Mouse (Mus musculus) spleen, adult 2 months (tissue): Measurements from ENCODE around the gene Leap2. TPM values are rescaled to one million over a fixed set of nuclear protein-coding genes. Genes with fewer than 3 reads are reported as not detected.
A peak's percentile ranks its signal among the peaks of the same experiment; 100 is the strongest.

Source experiments
- DNase-seq, 2 experiments: peaks; one replicate each; pipeline versions ENCODE4 v3.0.0 to v3.0.0-alpha.2; 2012 to 2021; ENCODE audit warnings: low spot score in 2 of 2, low read depth in 1 of 2
- H3K27ac ChIP-seq: fragments of 200-500 bp; 2 replicates; pipeline ENCODE4 v1.5.1; 2012; ENCODE audit warnings: low read length, inconsistent platforms; ENCODE audit not compliant: insufficient read depth
- H3K27me3 ChIP-seq: fragments of 200-500 bp; 2 replicates; pipeline ENCODE4 v1.6.1; 2012; ENCODE audit warnings: mild to moderate bottlenecking, moderate library complexity, low read length, inconsistent platforms; ENCODE audit not compliant: control insufficient read depth, insufficient read depth
- H3K36me3 ChIP-seq: fragments of 200-500 bp; 2 replicates; pipeline ENCODE4 v1.6.1; 2012; ENCODE audit warnings: mild to moderate bottlenecking, low read length, inconsistent platforms; ENCODE audit not compliant: control insufficient read depth, insufficient read depth
- H3K4me1 ChIP-seq: fragments of 200-500 bp; 2 replicates; pipeline ENCODE4 v1.6.1; 2011; ENCODE audit warnings: inconsistent platforms; ENCODE audit not compliant: control insufficient read depth, insufficient read depth, insufficient read length
- H3K4me3 ChIP-seq: fragments of 200-500 bp; 2 replicates; pipeline ENCODE4 v1.5.1; 2011; ENCODE audit warnings: mild to moderate bottlenecking, inconsistent platforms; ENCODE audit not compliant: insufficient read depth, insufficient read length; ENCODE audit errors: extremely low read depth
- CTCF ChIP-seq: fragments of 200-500 bp; IDR thresholded peaks from 2 replicates; pipeline ENCODE4 v1.5.1; 2011; ENCODE audit warnings: mild to moderate bottlenecking, inconsistent platforms; ENCODE audit not compliant: insufficient read depth, insufficient read length, insufficient replicate concordance; ENCODE audit errors: extremely low read depth
- POLR2A ChIP-seq: fragments of 200-500 bp; IDR thresholded peaks from 2 replicates; pipeline ENCODE4 v1.6.1; 2011; ENCODE audit warnings: low read depth, low read length, inconsistent platforms
- WGBS: fragments of 180-500 bp; shearing (Covaris S2); methylation state at CpG from one replicate; pipeline ENCODE4 v1.1.7; 2018; 5-methylcytosine and 5-hydroxymethylcytosine counted together
- polyA plus RNA-seq: library from polyadenylated mRNA; depleted of rRNA; stranded (reverse); fragments of >200 nt; gene quantifications from 2 replicates; pipeline ENCODE4 v1.2.3, GENCODE M21; 2012

Gene Leap2
- polyA plus RNA-seq, 1 experiment, result not detected

GRCm38 (mm10) chr11:53461727-53462126 lies 38.8 kb upstream of the Leap2 start:
- DNase-seq, result no peak
- 55% methylated on average over 5 of the region's 5 CpGs for WGBS
- TF ChIP-seq CTCF (no peak), POLR2A (no peak)
- H3K27ac ChIP-seq, result no peak overlapping the region
- no peak overlapping the region for H3K4me3 ChIP-seq
- H3K27me3 ChIP-seq, result peaks cover 21% of the 10 kb centered on the region
- H3K36me3 ChIP-seq, result no peaks in the 10 kb centered on the region
- H3K4me1 ChIP-seq, result peaks cover 8% of the 10 kb centered on the region

GRCm38 (mm10) chr11:53460192-53460591 lies 37.2 kb upstream of the Leap2 start:
- Histone ChIP-seq H3K4me1 (peaks cover 8% of the 10 kb centered on the region), H3K27ac (no peak overlapping the region), H3K4me3 (no peak overlapping the region), H3K27me3 (peaks cover 21% of the 10 kb centered on the region), H3K36me3 (no peaks in the 10 kb centered on the region)
- DNase-seq, result no peak
- WGBS, result 70% methylated on average over 3 of the region's 3 CpGs
- TF ChIP-seq CTCF, result no peak

- DNase-seq, result no peak
- Histone ChIP-seq H3K27ac (no peak overlapping the region), H3K4me1 (peaks cover 8% of the 10 kb centered on the region), H3K36me3 (no peaks in the 10 kb centered on the region), H3K27me3 (peaks cover 20% of the 10 kb centered on the region), H3K4me3 (no peak overlapping the region)
- TF ChIP-seq CTCF (no peak), POLR2A (no peak)
- 84% methylated on average over 3 of the region's 3 CpGs for WGBS
Observed at GRCm38 (mm10) chr11:53458996-53459395, 36.0 kb upstream of the Leap2 start.

- no peak for DNase-seq
- 26% methylated on average over 29 of the region's 29 CpGs for WGBS
Observed at GRCm38 (mm10) chr11:53457372-53457954, 34.5 kb upstream of the Leap2 start.

GRCm38 (mm10) chr11:53456474-53457371 lies 33.8 kb upstream of the Leap2 start, which contains the start of the genes Gm10447 and Shroom1:
TSS of gene Gm10447 (minus strand) at chr11:53457110.
TSS of gene Shroom1 (plus strand) at chr11:53457205.
- Histone ChIP-seq H3K36me3 (no peaks in the 10 kb centered on the region), H3K4me1 (peaks cover 5% of the 10 kb centered on the region), H3K4me3 (peak within 1 kb of the TSS; percentile 48; the same call in 1 of the 2 replicates), H3K27ac (no peak within 1 kb of the TSS), H3K27me3 (peaks cover 9% of the 10 kb centered on the region)
- WGBS, result 8% methylated on average over 42 of the region's 42 CpGs
- DNase-seq, result no peak
- TF ChIP-seq POLR2A (no peak), CTCF (no peak)

More at GRCm38 (mm10) chr11:53457372-53457954, 34.5 kb upstream of the Leap2 start:
- Histone ChIP-seq H3K27ac (no peak overlapping the region), H3K4me1 (peaks cover 5% of the 10 kb centered on the region), H3K4me3 (peak overlapping the region; percentile 48; the same call in 1 of the 2 replicates), H3K36me3 (no peaks in the 10 kb centered on the region), H3K27me3 (peaks cover 9% of the 10 kb centered on the region)
- no peak for TF ChIP-seq POLR2A
- no peak for TF ChIP-seq CTCF

GRCm38 (mm10) chr11:53453031-53453430 lies 30.1 kb upstream of the Leap2 start:
- no peak for TF ChIP-seq CTCF
- no peak for TF ChIP-seq POLR2A
- Histone ChIP-seq H3K27me3 (peaks cover 9% of the 10 kb centered on the region), H3K36me3 (no peaks in the 10 kb centered on the region), H3K4me3 (no peak overlapping the region), H3K4me1 (peaks cover 5% of the 10 kb centered on the region), H3K27ac (no peak overlapping the region)
- 91% methylated on average over 5 of the region's 5 CpGs for WGBS
- DNase-seq, result no peak

- H3K27ac ChIP-seq, result no peak overlapping the region
- peaks cover 5% of the 10 kb centered on the region for H3K4me1 ChIP-seq
- 95% methylated on average over 9 of the region's 9 CpGs for WGBS
- no peak for DNase-seq
- H3K36me3 ChIP-seq, result no peaks in the 10 kb centered on the region
- no peak overlapping the region for H3K4me3 ChIP-seq
- H3K27me3 ChIP-seq, result peaks cover 7% of the 10 kb centered on the region
- no peak for TF ChIP-seq CTCF
- TF ChIP-seq POLR2A, result no peak
Observed at GRCm38 (mm10) chr11:53452396-53452795, 29.4 kb upstream of the Leap2 start.
